Mouse (Mus musculus) hindbrain, embryonic 11.5 days (tissue): ENCODE results near the gene Emid1. TPM values are rescaled to one million over a fixed set of nuclear protein-coding genes. Genes with fewer than 3 reads are reported as not detected.

ENCODE experiments used
- ATAC-seq: fragments of 200-750 bp; cut with Nextera tagmentation; 2 replicates; pipeline ENCODE4 v1.8.0; 2017; ENCODE audit warnings: mild to moderate bottlenecking, moderate TSS enrichment, moderate library complexity; ENCODE audit not compliant: low FRiP score
- DNase-seq: peaks from one replicate; pipeline ENCODE4 v3.0.0-alpha.2; 2015; ENCODE audit warnings: low spot score
- H3K27ac ChIP-seq: fragments of 300-500 bp; sonication (generic); 2 replicates; pipeline ENCODE4 v1.5.1; 2014; ENCODE audit warnings: mild to moderate bottlenecking, low read depth, low read length
- H3K27me3 ChIP-seq: fragments of 300-500 bp; sonication (generic); 2 replicates; pipeline ENCODE4 v1.6.1; 2014; ENCODE audit warnings: mild to moderate bottlenecking, low read length, moderate library complexity, mixed read lengths; ENCODE audit not compliant: control insufficient read depth, insufficient read depth
- H3K36me3 ChIP-seq: fragments of 300-500 bp; sonication (generic); 2 replicates; pipeline ENCODE4 v1.6.1; 2014; ENCODE audit warnings: mild to moderate bottlenecking, low read length, moderate library complexity, mixed read lengths; ENCODE audit not compliant: control insufficient read depth, insufficient read depth
- H3K4me1 ChIP-seq: fragments of 300-500 bp; sonication (generic); replicated peaks from 2 replicates; pipeline ENCODE4 v1.6.1; 2014; ENCODE audit warnings: low read length, mixed read lengths; ENCODE audit not compliant: control insufficient read depth, insufficient read depth
- H3K4me2 ChIP-seq: fragments of 300-500 bp; sonication (generic); replicated peaks from 2 replicates; pipeline ENCODE4 v1.6.1; 2014; ENCODE audit warnings: mild to moderate bottlenecking, low read depth, low read length
- H3K4me3 ChIP-seq: fragments of 300-500 bp; sonication (generic); 2 replicates; pipeline ENCODE4 v1.5.1; 2014; ENCODE audit warnings: low read depth, low read length
- H3K9ac ChIP-seq: fragments of 300-500 bp; sonication (generic); 2 replicates; pipeline ENCODE4 v1.6.1; 2014; ENCODE audit warnings: low read depth, low read length
- H3K9me3 ChIP-seq: fragments of 300-500 bp; sonication (generic); 2 replicates; pipeline ENCODE4 v1.6.1; 2016; ENCODE audit warnings: low read length; ENCODE audit not compliant: control insufficient read depth
- WGBS: fragments of 180-500 bp; shearing (Covaris S2); extraction: QIAGEN DNeasy Blood & Tissue Kit; methylation state at CpG from one replicate; pipeline ENCODE4 v1.1.7; 2014; 5-methylcytosine and 5-hydroxymethylcytosine counted together
- polyA plus RNA-seq: library from polyadenylated mRNA; unstranded; fragments of >200 nt; fragmentation: Nextera tagmentation; extraction: Ambion mirVana; gene quantifications from 2 replicates; pipeline ENCODE4 v1.2.1, GENCODE M21; 2014

The Emid1 gene
- polyA plus RNA-seq, 1 experiment from 2014 or later, result 19.2 TPM

DNA sequence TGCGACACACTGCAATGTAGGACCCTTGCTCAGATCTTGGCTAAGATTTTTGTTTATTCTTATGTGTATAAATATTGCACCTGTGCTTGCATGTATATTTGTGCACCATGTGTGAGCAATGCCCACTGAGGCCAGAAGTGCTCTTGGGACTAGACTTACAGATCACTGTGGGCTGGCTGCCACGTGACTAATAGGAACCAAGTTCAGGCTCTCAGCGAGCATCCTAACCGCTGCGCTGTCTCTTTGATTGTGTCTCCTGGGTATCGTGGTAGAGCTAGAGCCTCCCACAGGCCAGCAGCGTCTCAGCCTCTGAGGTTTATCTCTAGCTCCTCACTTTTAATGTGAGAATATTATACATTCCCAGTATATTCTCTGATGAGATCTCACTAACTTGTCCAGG is 38.4 kb downstream of the Emid1 start:
- Histone ChIP-seq H3K27me3 (no peaks in the 10 kb centered on the region), H3K4me2 (no peak overlapping the region), H3K9me3 (no peaks in the 10 kb centered on the region), H3K36me3 (no peaks in the 10 kb centered on the region), H3K9ac (no peak overlapping the region), H3K27ac (no peak overlapping the region), H3K4me1 (no peaks in the 10 kb centered on the region), H3K4me3 (no peak overlapping the region)
- no peak for ATAC-seq
- DNase-seq, result no peak
- WGBS, result 85% methylated on average over 7 of the region's 7 CpGs

DNA sequence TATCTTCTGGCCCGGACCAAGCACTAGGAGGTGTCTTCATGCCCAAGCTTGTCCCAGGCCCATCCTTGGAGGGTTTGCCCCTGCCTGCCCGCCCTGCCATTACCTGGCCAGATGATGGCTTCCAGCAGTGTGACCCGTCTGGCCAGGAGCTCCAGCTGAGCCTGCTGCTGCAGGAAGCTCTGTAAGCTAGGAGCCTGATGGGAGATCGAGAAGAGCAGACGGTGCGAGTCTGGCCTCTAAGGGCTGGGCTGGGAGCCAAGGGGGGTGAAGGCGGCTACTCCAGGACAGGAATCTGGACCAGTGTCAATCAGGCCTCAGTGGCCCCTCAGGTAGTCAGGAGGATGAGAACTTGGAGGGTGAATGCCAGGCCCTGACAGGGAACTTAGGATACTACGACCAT is 42.6 kb downstream of the Emid1 start:
- 83% methylated on average over 8 of the region's 8 CpGs for WGBS

DNA sequence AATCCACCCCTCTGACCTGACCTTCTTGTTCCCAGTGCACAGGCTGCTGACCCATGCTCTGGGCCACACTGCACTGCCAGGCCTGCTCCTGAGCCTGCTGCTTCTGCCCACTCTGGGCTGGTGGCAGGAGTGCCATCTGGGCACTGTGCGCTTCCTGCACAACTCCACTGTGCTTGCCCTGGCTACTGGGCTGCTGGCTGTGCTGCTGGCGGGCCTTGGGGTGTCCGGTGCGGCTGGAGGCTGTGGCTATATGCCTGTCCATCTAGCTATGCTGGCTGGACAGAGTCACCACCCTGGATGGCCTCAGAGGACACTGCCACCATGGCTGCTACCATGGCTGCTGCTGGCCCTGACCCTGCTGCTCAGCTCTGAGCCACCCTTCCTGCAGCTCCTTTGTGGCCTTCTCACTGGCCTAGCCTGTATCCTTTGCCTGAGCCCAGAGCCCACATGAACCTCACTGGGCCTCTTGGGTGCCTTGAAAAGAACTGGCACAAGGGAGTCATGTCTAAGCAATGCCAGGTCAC is 48.0 kb downstream of the Emid1 start:
- H3K9me3 ChIP-seq, result no peaks in the 10 kb centered on the region
- H3K9ac ChIP-seq, result no peak overlapping the region
- DNase-seq (no peak), ATAC-seq (no peak)
- no peak overlapping the region for H3K4me2 ChIP-seq
- H3K27ac ChIP-seq, result no peak overlapping the region
- H3K27me3 ChIP-seq, result no peaks in the 10 kb centered on the region
- H3K36me3 ChIP-seq, result no peaks in the 10 kb centered on the region
- H3K4me1 ChIP-seq, result no peaks in the 10 kb centered on the region; the same call in 1 of the 2 replicates
- 94% methylated on average over 4 of the region's 4 CpGs for WGBS
- no peak overlapping the region for H3K4me3 ChIP-seq

More for the DNA sequence above, 42.6 kb downstream of the Emid1 start:
- H3K4me2 ChIP-seq, result no peak overlapping the region
- no peak for ATAC-seq
- H3K4me1 ChIP-seq, result no peaks in the 10 kb centered on the region
- no peak overlapping the region for H3K4me3 ChIP-seq
- DNase-seq, result no peak
- H3K27me3 ChIP-seq, result no peaks in the 10 kb centered on the region
- no peak overlapping the region for H3K27ac ChIP-seq
- H3K36me3 ChIP-seq, result no peaks in the 10 kb centered on the region
- H3K9ac ChIP-seq, result no peak overlapping the region
- no peaks in the 10 kb centered on the region for H3K9me3 ChIP-seq

DNA sequence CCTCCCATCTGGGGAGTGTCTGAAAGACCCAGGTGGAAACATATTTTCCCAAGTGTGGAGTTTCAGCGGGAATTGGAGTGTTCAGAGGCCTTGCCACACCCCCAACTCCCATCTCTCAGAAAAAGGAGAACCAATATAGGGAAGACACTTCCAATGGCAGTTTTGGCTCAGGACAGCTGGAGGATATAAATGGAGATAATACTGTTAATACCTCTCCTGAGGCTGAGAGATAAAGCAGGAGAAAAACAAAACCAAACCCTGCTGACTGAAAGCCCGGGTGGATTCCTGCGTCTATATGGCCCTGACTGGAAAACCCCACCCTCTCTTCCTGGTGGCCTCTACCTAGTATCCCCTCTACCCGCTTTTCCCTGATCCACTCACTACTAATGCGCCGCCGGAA is 49.7 kb downstream of the Emid1 start:
- DNase-seq (no peak), ATAC-seq (no peak)
- no peaks in the 10 kb centered on the region for H3K9me3 ChIP-seq
- 86% methylated on average over 7 of the region's 7 CpGs for WGBS
- no peak overlapping the region for H3K4me2 ChIP-seq
- no peaks in the 10 kb centered on the region for H3K36me3 ChIP-seq
- H3K27me3 ChIP-seq, result no peaks in the 10 kb centered on the region
- no peak overlapping the region for H3K9ac ChIP-seq
- no peak overlapping the region for H3K27ac ChIP-seq
- H3K4me1 ChIP-seq, result no peaks in the 10 kb centered on the region; the same call in none of the 2 replicates
- H3K4me3 ChIP-seq, result no peak overlapping the region

DNA sequence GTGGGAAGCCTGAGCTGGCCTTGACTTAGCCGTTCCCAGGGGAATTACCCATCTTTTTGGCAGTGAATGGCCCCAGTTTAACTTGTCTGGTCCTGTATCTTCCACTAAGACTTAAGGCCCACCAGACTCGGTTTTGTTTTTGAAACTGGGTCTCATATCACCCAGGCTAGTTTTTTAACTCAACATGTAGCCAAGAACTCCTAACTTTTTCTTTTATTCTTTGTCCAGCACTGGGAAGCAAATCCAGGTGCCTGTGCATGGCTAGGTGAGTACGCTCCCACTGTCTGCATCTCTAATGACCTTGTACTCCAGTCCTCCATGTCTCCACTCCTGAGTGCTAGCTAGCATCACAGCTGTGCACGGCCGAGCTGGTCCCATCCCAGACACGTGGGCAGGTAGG is 50.4 kb downstream of the Emid1 start:
- Histone ChIP-seq H3K9me3 (no peaks in the 10 kb centered on the region), H3K4me2 (no peak overlapping the region), H3K36me3 (no peaks in the 10 kb centered on the region), H3K4me3 (no peak overlapping the region), H3K27me3 (no peaks in the 10 kb centered on the region), H3K27ac (no peak overlapping the region), H3K9ac (no peak overlapping the region), H3K4me1 (no peaks in the 10 kb centered on the region; the same call in none of the 2 replicates)
- WGBS, result 87% methylated on average over 6 of the region's 6 CpGs
- ATAC-seq (no peak), DNase-seq (no peak)

DNA sequence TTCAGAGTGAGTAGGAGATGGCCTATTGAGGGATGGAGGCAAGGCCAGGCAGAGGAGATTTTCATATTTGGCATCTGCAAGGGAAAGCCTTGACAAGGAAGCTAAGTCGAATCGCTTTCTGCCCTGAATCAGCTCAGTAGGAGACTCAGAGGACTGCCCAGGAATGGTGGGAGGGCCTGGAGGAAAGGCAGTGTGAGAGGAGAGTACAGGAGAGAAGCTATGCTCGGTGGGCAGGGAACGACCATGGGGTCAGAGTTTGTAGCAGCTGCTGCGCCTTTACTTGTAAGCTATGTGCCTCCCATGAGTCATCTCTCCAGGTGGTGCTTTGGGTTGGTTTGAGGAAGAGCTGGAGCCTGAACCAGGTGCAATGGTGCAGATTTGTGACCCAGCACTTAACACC is 51.3 kb downstream of the Emid1 start:
- Histone ChIP-seq H3K4me3 (no peak overlapping the region), H3K4me1 (no peaks in the 10 kb centered on the region; the same call in none of the 2 replicates)

DNA sequence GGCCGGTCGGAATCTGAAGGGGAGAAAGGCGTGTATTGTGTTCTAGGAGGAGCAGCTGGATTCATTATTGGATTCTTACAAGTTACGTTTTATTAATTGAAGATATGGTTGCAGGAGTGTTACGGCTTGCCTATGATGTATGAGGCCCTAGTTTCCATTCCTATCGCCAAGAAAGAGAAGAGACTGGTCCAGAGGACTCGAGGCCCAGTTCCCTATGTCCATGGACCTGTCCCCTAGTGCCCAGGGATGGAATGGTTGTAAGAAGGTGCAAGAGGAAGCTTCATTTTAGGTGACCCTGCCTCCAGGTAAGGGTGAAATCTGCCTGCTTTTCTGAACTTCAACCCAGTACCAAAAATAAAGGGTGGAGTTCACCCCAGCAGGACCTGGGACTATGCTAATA is 51.8 kb downstream of the Emid1 start:
- Histone ChIP-seq H3K4me3 (peak overlapping the region; percentile 68), H3K4me2 (peak overlapping the region; percentile 67), H3K27me3 (no peaks in the 10 kb centered on the region), H3K36me3 (no peaks in the 10 kb centered on the region), H3K9me3 (no peaks in the 10 kb centered on the region), H3K4me1 (no peaks in the 10 kb centered on the region; the same call in none of the 2 replicates), H3K9ac (peak overlapping the region; percentile 92), H3K27ac (no peak overlapping the region; the same call in 1 of the 2 replicates)
- DNase-seq (no peak), ATAC-seq (peak; percentile 22; the same call in 1 of the 2 replicates)
- WGBS, result 4% methylated on average over 7 of the region's 7 CpGs

More for the DNA sequence above, 51.3 kb downstream of the Emid1 start:
- H3K4me2 ChIP-seq, result peak overlapping the region; percentile 67
- H3K9me3 ChIP-seq, result no peaks in the 10 kb centered on the region
- ATAC-seq (no peak), DNase-seq (no peak)
- 47% methylated on average over 5 of the region's 5 CpGs for WGBS
- H3K36me3 ChIP-seq, result no peaks in the 10 kb centered on the region
- no peak overlapping the region for H3K9ac ChIP-seq
- H3K27me3 ChIP-seq, result no peaks in the 10 kb centered on the region
- no peak overlapping the region for H3K27ac ChIP-seq

DNA sequence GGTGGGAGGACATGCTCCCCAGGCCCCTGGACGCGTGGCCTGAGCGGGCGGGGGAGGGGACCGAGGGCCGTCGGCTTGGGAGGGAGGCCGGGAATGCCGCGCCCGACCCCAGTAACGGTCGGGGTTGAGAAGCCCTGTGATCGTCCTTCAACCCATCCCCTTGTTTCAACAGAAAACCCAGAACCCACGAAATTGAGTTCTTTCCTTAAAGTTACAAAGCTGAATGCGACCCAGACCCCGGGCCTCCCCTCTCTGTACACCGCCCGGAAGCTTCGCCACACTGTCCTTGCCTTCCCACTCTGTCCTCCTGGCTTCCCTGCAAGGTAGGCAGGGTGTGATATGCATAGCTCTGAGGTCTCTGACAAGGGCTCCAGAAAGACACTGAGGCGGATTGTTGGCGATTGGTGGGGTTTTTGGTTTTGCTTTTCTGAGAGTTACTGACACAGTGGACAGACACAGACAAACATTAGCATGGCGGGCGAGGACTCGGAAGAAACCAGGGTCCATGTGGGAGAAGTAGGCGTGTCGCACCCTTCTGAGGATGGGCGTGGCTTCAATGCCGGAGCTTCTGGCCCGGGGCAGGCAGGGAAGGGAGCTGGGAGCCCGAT is 52.4 kb downstream of the Emid1 start:
- Histone ChIP-seq H3K9ac (peak overlapping the region; percentile 92), H3K4me1 (no peaks in the 10 kb centered on the region; the same call in none of the 2 replicates), H3K9me3 (no peaks in the 10 kb centered on the region), H3K4me2 (peak overlapping the region; percentile 67), H3K27ac (peak overlapping the region; percentile 95), H3K36me3 (no peaks in the 10 kb centered on the region), H3K4me3 (peak overlapping the region; percentile 68), H3K27me3 (no peaks in the 10 kb centered on the region)
- peak; percentile 78 for ATAC-seq
- under 1% methylated on average over 30 of the region's 31 CpGs for WGBS
- DNase-seq, result peak; percentile 89
